Mouse (Mus musculus) adrenal gland, postnatal 10 days (tissue): ENCODE results near the gene Dusp7. TPM values are rescaled to one million over a fixed set of nuclear protein-coding genes. Genes with fewer than 3 reads are reported as not detected.
A peak's percentile ranks its signal among the peaks of the same experiment; 100 is the strongest.

Experiments used
- DNase-seq: peaks from one replicate; pipeline ENCODE4 v3.0.0; 2021; ENCODE audit warnings: mixed read lengths
- total RNA-seq, 2 experiments: library from RNA; stranded (reverse); gene quantifications; 2 replicates each; pipeline ENCODE4 v1.2.3; 2021

The Dusp7 gene
- total RNA-seq, 2 experiments from 2014 or later = 21.0 to 26.1 TPM

GRCm38 (mm10) chr9:106420608-106421007 lies 52.2 kb downstream of the Dusp7 start:
- DNase-seq = no peak

DNA sequence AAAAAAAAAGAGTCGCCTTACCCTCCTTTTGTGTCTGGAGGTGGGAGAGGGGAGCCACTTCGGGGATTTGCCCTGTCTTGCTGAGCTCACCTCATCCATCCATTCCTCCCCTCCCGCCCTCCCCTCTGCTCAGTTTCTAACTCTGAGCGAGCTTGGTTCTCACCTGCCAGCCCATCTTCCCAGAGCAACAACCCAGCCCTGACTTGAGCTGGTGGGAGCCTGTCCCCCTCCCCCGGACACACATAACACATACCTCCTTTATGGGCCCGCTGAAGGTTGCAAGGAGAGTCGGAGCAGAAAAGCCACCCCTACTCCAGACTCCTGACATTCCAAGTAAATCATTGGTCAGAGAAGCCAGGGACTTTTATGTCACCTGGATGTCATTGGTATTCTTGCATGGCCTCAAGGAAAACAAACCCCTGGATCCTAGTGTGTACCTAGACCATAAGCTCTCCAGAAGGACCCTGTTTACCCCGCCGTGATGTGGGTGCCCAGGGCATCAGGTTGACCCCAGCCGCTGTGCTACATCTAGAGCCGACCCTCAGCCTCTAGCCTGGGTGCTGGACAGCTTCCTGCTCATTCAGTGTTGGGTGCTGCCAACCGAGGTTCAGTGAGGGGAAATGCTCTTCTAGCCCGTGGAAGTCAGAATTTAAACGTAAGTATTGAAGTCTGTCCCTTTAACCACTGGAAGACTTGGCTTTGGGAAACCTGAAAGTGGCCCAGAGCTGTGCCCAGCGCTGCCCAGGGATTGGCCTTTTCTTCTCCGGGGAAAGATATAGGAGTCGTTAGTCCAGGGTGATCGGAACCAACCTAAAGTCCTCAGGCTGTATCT lies 52.8 kb downstream of the Dusp7 start:
- DNase-seq = no peak

DNA sequence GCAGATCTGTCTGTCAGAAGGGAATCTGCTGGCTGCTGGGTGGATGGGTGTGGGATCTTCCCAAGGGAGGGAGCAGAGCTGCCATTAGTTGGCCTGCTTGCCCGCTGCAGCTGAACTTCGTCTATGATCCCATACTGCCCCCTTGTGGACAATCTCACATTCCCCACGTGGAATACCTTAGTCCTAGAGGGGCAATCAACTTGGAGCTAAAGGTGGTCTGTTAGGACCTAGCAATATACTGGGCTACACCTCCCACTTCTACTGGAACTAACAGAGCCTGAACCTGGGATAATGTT lies 53.4 kb downstream of the Dusp7 start:
- DNase-seq = peak; percentile 90

Other genes starting within 250 kb of the Dusp7 start
- gene Glyctk, start 210.5 kb upstream of the Dusp7 start, total RNA-seq = 10 to 100 TPM; 15.7 to 23.2 TPM
- gene Wdr82, start 197.7 kb upstream of the Dusp7 start, total RNA-seq = 10 to 100 TPM; 72.1 to 87.6 TPM
- 100 to 1,000 TPM; 119 to 129 TPM for gene Ppm1m, start 168.9 kb upstream of the Dusp7 start, total RNA-seq
- 10 to 100 TPM; 38.5 to 58.6 TPM for gene Twf2, start 165.5 kb upstream of the Dusp7 start, total RNA-seq
- gene Tlr9, start 146.0 kb upstream of the Dusp7 start, total RNA-seq = 1 to 10 TPM; 1.2 to 1.5 TPM
- gene Alas1, start 120.0 kb upstream of the Dusp7 start, total RNA-seq = 1,000 to 10,000 TPM in 1 of 2 experiments, 100 to 1,000 TPM in 1; 940 to 1,609 TPM
- gene Poc1a, start 87.6 kb upstream of the Dusp7 start, total RNA-seq = 1 to 10 TPM; 7.3 to 8.8 TPM
- 100 to 1,000 TPM; 485 to 490 TPM for gene Rpl29, start 60.8 kb downstream of the Dusp7 start, total RNA-seq
- 10 to 100 TPM; 21.3 to 23.1 TPM for gene Acy1, start 69.7 kb downstream of the Dusp7 start, total RNA-seq
- gene Abhd14b, start 78.8 kb downstream of the Dusp7 start, total RNA-seq = 10 to 100 TPM; 30.7 to 32.6 TPM
- gene Abhd14a, start 79.0 kb downstream of the Dusp7 start, total RNA-seq = 10 to 100 TPM; 20.6 to 24.6 TPM
- gene Pcbp4, start 84.7 kb downstream of the Dusp7 start, total RNA-seq = 10 to 100 TPM; 28.6 to 42.5 TPM
- gene Gpr62, start 97.3 kb downstream of the Dusp7 start, total RNA-seq = under 1 TPM; 0.27 to 0.48 TPM
- 10 to 100 TPM; 25.9 to 37.0 TPM for gene Rrp9, start 107.3 kb downstream of the Dusp7 start, total RNA-seq
- 10 to 100 TPM; 14.4 to 28.6 TPM for gene Parp3, start 108.3 kb downstream of the Dusp7 start, total RNA-seq
- not detected for gene Iqcf1, start 131.3 kb downstream of the Dusp7 start, total RNA-seq
- not detected for gene Iqcf5, start 145.9 kb downstream of the Dusp7 start, total RNA-seq
- gene Iqcf3, start 193.0 kb downstream of the Dusp7 start, total RNA-seq = not detected
- not detected for gene Iqcf4, start 202.4 kb downstream of the Dusp7 start, total RNA-seq